8 mouse cellular contexts compared by ENCODE assay signal in the genomic region with DNA sequence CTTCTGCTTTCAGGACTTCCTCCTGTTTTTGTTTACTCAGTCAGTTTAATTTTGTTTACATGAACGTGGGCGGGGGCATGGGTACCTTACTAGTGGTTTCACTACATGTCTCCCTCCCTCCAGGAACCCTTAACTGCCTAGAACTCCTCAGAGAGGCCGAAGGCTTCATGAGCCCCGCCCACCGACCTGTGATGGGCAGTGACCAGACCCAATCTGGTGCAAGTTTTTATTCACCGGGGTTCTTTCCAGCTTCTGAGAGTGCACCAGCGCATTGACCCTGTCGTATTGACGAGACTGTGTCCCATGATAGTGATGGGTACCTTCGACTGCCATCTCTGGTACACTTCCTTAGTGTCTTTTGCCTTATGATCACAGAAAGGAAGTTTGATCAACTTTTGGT. TPM values are rescaled to one million over a fixed set of nuclear protein-coding genes. Genes with fewer than 3 reads are reported as not detected.
DNase-seq lines count a peak whose midpoint lies in the region; ATAC-seq and TF ChIP-seq lines count a peak whose summit lies in the region.

No protein-coding gene starts in this region.

- WGBS in embryonic facial prominence, embryonic 12.5 days: 2% methylated on average over 10 of the region's 10 CpGs
- 2% methylated on average over 10 of the region's 10 CpGs for WGBS in heart, adult 2 months
- WGBS in limb, embryonic 13.5 days: under 1% methylated on average over 10 of the region's 10 CpGs
- WGBS in midbrain, embryonic 14.5 days: under 1% methylated on average over 10 of the region's 10 CpGs
- 2% methylated on average over 10 of the region's 10 CpGs for WGBS in spleen, adult 2 months

- peaks cover 4% of the 10 kb centered on the region; the same call in 1 of the 2 replicates for H3K4me1 ChIP-seq in embryonic facial prominence, embryonic 12.5 days
- H3K4me1 ChIP-seq in heart, adult 2 months (ENCODE audit: control insufficient read depth, insufficient read depth, low read length): no peaks in the 10 kb centered on the region
- H3K4me1 ChIP-seq in limb, embryonic 13.5 days: peaks cover 21% of the 10 kb centered on the region
- 0 out of 2 replicates have a peak, but pooled peaks cover 3% of the 10 kb centered on the region for H3K4me1 ChIP-seq in midbrain, embryonic 14.5 days (ENCODE audit: control insufficient read depth, insufficient read depth, low read length)
- peaks cover 9% of the 10 kb centered on the region; the same call in 1 of the 2 replicates for H3K4me1 ChIP-seq in spleen, adult 2 months (ENCODE audit: control insufficient read depth, insufficient read depth, insufficient read length)

- H3K4me3 ChIP-seq in embryonic facial prominence, embryonic 12.5 days: peak overlapping the region; percentile 47
- peak overlapping the region; percentile 48 for H3K4me3 ChIP-seq in heart, adult 2 months
- peak overlapping the region; percentile 52 for H3K4me3 ChIP-seq in limb, embryonic 13.5 days
- H3K4me3 ChIP-seq in midbrain, embryonic 14.5 days (replicated peaks; ENCODE audit: low read depth, low read length): peak overlapping the region; percentile 53
- peak overlapping the region; percentile 16 for H3K4me3 ChIP-seq in spleen, adult 2 months (ENCODE audit: extremely low read depth, insufficient read depth, insufficient read length)

- no peak for TF ChIP-seq CTCF in heart, adult 2 months (IDR thresholded peaks at IDR 0.05)
- TF ChIP-seq CTCF in spleen, adult 2 months (IDR thresholded peaks at IDR 0.05; ENCODE audit: extremely low read depth, insufficient read depth, insufficient read length, insufficient replicate concordance): no peak

- no peak overlapping the region for H3K9ac ChIP-seq in embryonic facial prominence, embryonic 12.5 days
- H3K9ac ChIP-seq in heart, adult 2 months (ENCODE audit: low read depth, low read length): no peak overlapping the region
- no peak overlapping the region for H3K9ac ChIP-seq in limb, embryonic 13.5 days
- H3K9ac ChIP-seq in midbrain, embryonic 14.5 days (replicated peaks; ENCODE audit: low read length): no peak overlapping the region

- 0 out of 2 replicates have a peak, but pooled peaks cover 7% of the 10 kb centered on the region for H3K27me3 ChIP-seq in embryonic facial prominence, embryonic 12.5 days
- peaks cover 4% of the 10 kb centered on the region; the same call in 1 of the 2 replicates for H3K27me3 ChIP-seq in heart, adult 2 months (ENCODE audit: control insufficient read depth, insufficient read depth, low read length)
- peaks cover 20% of the 10 kb centered on the region for H3K27me3 ChIP-seq in limb, embryonic 13.5 days
- H3K27me3 ChIP-seq in midbrain, embryonic 14.5 days (ENCODE audit: control insufficient read depth, insufficient read depth, low read length): no peaks in the 10 kb centered on the region
- peaks cover 4% of the 10 kb centered on the region; the same call in 1 of the 2 replicates for H3K27me3 ChIP-seq in spleen, adult 2 months (ENCODE audit: control insufficient read depth, insufficient read depth, low read length)

- ATAC-seq in embryonic facial prominence, embryonic 12.5 days (ENCODE audit: insufficient number of reproducible peaks, insufficient read depth, low FRiP score, low TSS enrichment): peak; percentile 58; the same call in 1 of the 2 replicates
- ATAC-seq in limb, embryonic 13.5 days (ENCODE audit: low FRiP score, low read depth): 0 out of 2 replicates have a peak, but pooled peaks have one; percentile 25
- peak; percentile 53 for ATAC-seq in midbrain, embryonic 14.5 days (ENCODE audit: low FRiP score, low TSS enrichment)

- no peaks in the 10 kb centered on the region for H3K36me3 ChIP-seq in embryonic facial prominence, embryonic 12.5 days
- no peaks in the 10 kb centered on the region for H3K36me3 ChIP-seq in heart, adult 2 months (ENCODE audit: control insufficient read depth, insufficient read depth, low read length)
- H3K36me3 ChIP-seq in limb, embryonic 13.5 days: no peaks in the 10 kb centered on the region
- no peaks in the 10 kb centered on the region for H3K36me3 ChIP-seq in midbrain, embryonic 14.5 days (ENCODE audit: control insufficient read depth, insufficient read depth, low read length)
- no peaks in the 10 kb centered on the region for H3K36me3 ChIP-seq in spleen, adult 2 months (ENCODE audit: control insufficient read depth, insufficient read depth, low read length)

- no peak overlapping the region for H3K27ac ChIP-seq in embryonic facial prominence, embryonic 12.5 days
- no peak overlapping the region for H3K27ac ChIP-seq in heart, adult 2 months
- H3K27ac ChIP-seq in limb, embryonic 13.5 days: no peak overlapping the region
- H3K27ac ChIP-seq in midbrain, embryonic 14.5 days (replicated peaks; ENCODE audit: low read depth, low read length): no peak overlapping the region
- no peak overlapping the region for H3K27ac ChIP-seq in spleen, adult 2 months (ENCODE audit: insufficient read depth, low read length)

- TF ChIP-seq EP300 in heart, adult 2 months (IDR thresholded peaks at IDR 0.05; ENCODE audit: insufficient read depth, low read depth, low read length): no peak

- DNase-seq in 3134 (ENCODE audit: extremely low read depth, insufficient read length, low spot score): peak; percentile 54
- peak; percentile 86 for DNase-seq in adrenal gland, postnatal 10 days
- peak; percentile 80 to 83 for DNase-seq in heart, adult 2 months
- DNase-seq in kidney, adult 18-20 months: peak; percentile 86
- peak; percentile 71 for DNase-seq in midbrain, embryonic 14.5 days
- DNase-seq in spleen, adult 2 months (ENCODE audit: low read depth in 1 of 2, low spot score in 2 of 2): peak; percentile 39 to 62

- no peaks in the 10 kb centered on the region for H3K79me2 ChIP-seq in heart, adult 2 months (replicated peaks; ENCODE audit: control insufficient read depth, insufficient read depth, low read length)

- TF ChIP-seq POLR2A in heart, adult 2 months (IDR thresholded peaks at IDR 0.05; ENCODE audit: insufficient read depth, low read depth, low read length): no peak
- no peak for TF ChIP-seq POLR2A in spleen, adult 2 months (IDR thresholded peaks at IDR 0.05; ENCODE audit: low read depth, low read length)

- H3K4me2 ChIP-seq in embryonic facial prominence, embryonic 12.5 days (replicated peaks): peak overlapping the region; percentile 94
- peak overlapping the region; percentile 98 for H3K4me2 ChIP-seq in limb, embryonic 13.5 days (replicated peaks)
- peak overlapping the region; percentile 98 for H3K4me2 ChIP-seq in midbrain, embryonic 14.5 days (ENCODE audit: low read length)

- H3K9me3 ChIP-seq in embryonic facial prominence, embryonic 12.5 days: no peaks in the 10 kb centered on the region
- H3K9me3 ChIP-seq in limb, embryonic 13.5 days: no peaks in the 10 kb centered on the region
- H3K9me3 ChIP-seq in midbrain, embryonic 14.5 days (ENCODE audit: control insufficient read depth, low read length): no peaks in the 10 kb centered on the region

- intact Hi-C loops in heart, adult 2 months (cut with DNase I): loop anchor here (2.0 kb wide), 1 partner anchor 152 kb away; no protein-coding TSS in a partner anchor

RNA-seq across cellular contexts. Expression of gene Grid1, which starts 51.5 kb away (rescaled TPM):
- total RNA-seq in adrenal gland, postnatal 10 days (2021): under 1 TPM; 0.57 to 0.61 TPM
- polyA plus RNA-seq in embryonic facial prominence, embryonic 12.5 days (2016; fragmentation: Nextera tagmentation; extraction: Ambion mirVana): 0.65 and 0.71 TPM in 2 replicates
- total RNA-seq in heart, adult 2 months (2021): not detected
- 0.03 and 0.04 TPM in 2 replicates for polyA plus RNA-seq in heart, adult 2 months (2012; rRNA removed)
- polyA plus RNA-seq in limb, embryonic 13.5 days (2015; fragmentation: Nextera tagmentation; extraction: Ambion mirVana): 0.50 and 0.91 TPM in 2 replicates
- 4.9 and 5.1 TPM in 2 replicates for polyA plus RNA-seq in midbrain, embryonic 14.5 days (2014; fragmentation: Nextera tagmentation; extraction: Ambion mirVana)
- 0.02 TPM in 1 of 2 replicates, not detected in the other for polyA plus RNA-seq in spleen, adult 2 months (2012; rRNA removed)
